Mouse (Mus musculus) forebrain, embryonic 12.5 days (tissue): ENCODE results near the gene R3hdm4. TPM values are rescaled to one million over a fixed set of nuclear protein-coding genes. Genes with fewer than 3 reads are reported as not detected.

Experiments
- ATAC-seq: fragments of 200-750 bp; cut with Nextera tagmentation; 2 replicates; pipeline ENCODE4 v1.8.0; 2017; ENCODE audit warnings: moderate TSS enrichment; ENCODE audit not compliant: low FRiP score
- H3K27ac ChIP-seq: fragments of 300-500 bp; sonication (generic); 2 replicates; pipeline ENCODE4 v1.5.1; 2016; ENCODE audit warnings: mild to moderate bottlenecking
- H3K27me3 ChIP-seq: fragments of 300-500 bp; sonication (generic); 2 replicates; pipeline ENCODE4 v1.6.1; 2016; ENCODE audit warnings: mild to moderate bottlenecking
- H3K36me3 ChIP-seq: fragments of 300-500 bp; sonication (generic); replicated peaks from 2 replicates; pipeline ENCODE4 v1.6.1; 2016; ENCODE audit warnings: mild to moderate bottlenecking
- H3K4me1 ChIP-seq: fragments of 300-500 bp; sonication (generic); 2 replicates; pipeline ENCODE4 v1.6.1; 2016
- H3K4me2 ChIP-seq: fragments of 300-500 bp; sonication (generic); 2 replicates; pipeline ENCODE4 v1.6.1; 2016; ENCODE audit warnings: mild to moderate bottlenecking, moderate library complexity
- H3K4me3 ChIP-seq: fragments of 300-500 bp; sonication (generic); replicated peaks from 2 replicates; pipeline ENCODE4 v1.5.1; 2016; ENCODE audit warnings: mild to moderate bottlenecking
- H3K9ac ChIP-seq: fragments of 300-500 bp; sonication (generic); 2 replicates; pipeline ENCODE4 v1.6.1; 2016; ENCODE audit warnings: mild to moderate bottlenecking
- H3K9me3 ChIP-seq: fragments of 300-500 bp; sonication (generic); 2 replicates; pipeline ENCODE4 v1.6.1; 2016
- WGBS: fragments of 180-500 bp; shearing (Covaris S2); methylation state at CpG from one replicate; pipeline ENCODE4 v1.1.7; 2016; 5-methylcytosine and 5-hydroxymethylcytosine counted together
- polyA plus RNA-seq: library from polyadenylated mRNA; unstranded; fragments of >200 nt; fragmentation: Nextera tagmentation; extraction: Ambion mirVana; gene quantifications from 2 replicates; pipeline ENCODE4 v1.2.1, GENCODE M21; 2016

Gene R3hdm4
- polyA plus RNA-seq, 1 experiment from 2014 or later = 162 TPM

GRCm38 (mm10) chr10:79936911-79937441, 16.0 kb upstream of the R3hdm4 start:
- no peak for ATAC-seq
- Histone ChIP-seq H3K4me2 (no peak overlapping the region), H3K4me3 (no peak overlapping the region)

GRCm38 (mm10) chr10:79936284-79936910, 15.4 kb upstream of the R3hdm4 start:
- Histone ChIP-seq H3K36me3 (peaks cover 32% of the 10 kb centered on the region), H3K4me2 (no peak overlapping the region), H3K9ac (no peak overlapping the region), H3K4me1 (peaks cover 37% of the 10 kb centered on the region), H3K27me3 (no peaks in the 10 kb centered on the region), H3K4me3 (no peak overlapping the region), H3K27ac (peak overlapping the region; percentile 31), H3K9me3 (no peaks in the 10 kb centered on the region)
- ATAC-seq = no peak
- WGBS = 80% methylated on average over 10 of the region's 10 CpGs

More at GRCm38 (mm10) chr10:79936911-79937441, 16.0 kb upstream of the R3hdm4 start:
- H3K27me3 ChIP-seq = no peaks in the 10 kb centered on the region
- H3K4me1 ChIP-seq = peaks cover 34% of the 10 kb centered on the region
- WGBS = 81% methylated on average over 27 of the region's 27 CpGs
- no peaks in the 10 kb centered on the region for H3K9me3 ChIP-seq
- H3K27ac ChIP-seq = peak overlapping the region; percentile 31; the same call in 1 of the 2 replicates
- H3K9ac ChIP-seq = no peak overlapping the region
- H3K36me3 ChIP-seq = peaks cover 32% of the 10 kb centered on the region

- no peak for ATAC-seq
- H3K4me2 ChIP-seq = no peak overlapping the region
- H3K9me3 ChIP-seq = no peaks in the 10 kb centered on the region
- no peak overlapping the region for H3K27ac ChIP-seq
- peaks cover 40% of the 10 kb centered on the region for H3K4me1 ChIP-seq
- H3K36me3 ChIP-seq = peaks cover 40% of the 10 kb centered on the region
- 88% methylated on average over 16 of the region's 16 CpGs for WGBS
- H3K9ac ChIP-seq = no peak overlapping the region
- no peak overlapping the region for H3K4me3 ChIP-seq
- H3K27me3 ChIP-seq = no peaks in the 10 kb centered on the region
Measured at GRCm38 (mm10) chr10:79934794-79935569, 14.0 kb upstream of the R3hdm4 start.

GRCm38 (mm10) chr10:79934272-79934721, 13.3 kb upstream of the R3hdm4 start:
- Histone ChIP-seq H3K27me3 (no peaks in the 10 kb centered on the region), H3K9me3 (no peaks in the 10 kb centered on the region), H3K36me3 (peaks cover 40% of the 10 kb centered on the region), H3K4me3 (no peak overlapping the region), H3K4me2 (no peak overlapping the region), H3K4me1 (peaks cover 47% of the 10 kb centered on the region), H3K27ac (no peak overlapping the region), H3K9ac (no peak overlapping the region)
- WGBS = 80% methylated on average over 13 of the region's 13 CpGs
- ATAC-seq = no peak; the same call in 1 of the 2 replicates

- Histone ChIP-seq H3K36me3 (peaks cover 40% of the 10 kb centered on the region), H3K27ac (0 out of 2 replicates have a peak overlapping the region, but pooled peaks have one; percentile 25), H3K4me1 (peaks cover 51% of the 10 kb centered on the region), H3K4me2 (no peak overlapping the region), H3K4me3 (no peak overlapping the region), H3K27me3 (no peaks in the 10 kb centered on the region), H3K9ac (no peak overlapping the region), H3K9me3 (no peaks in the 10 kb centered on the region)
- no peak for ATAC-seq
- WGBS = 35% methylated on average over 6 of the region's 6 CpGs
Measured at GRCm38 (mm10) chr10:79933861-79934260, 12.9 kb upstream of the R3hdm4 start.

DNA sequence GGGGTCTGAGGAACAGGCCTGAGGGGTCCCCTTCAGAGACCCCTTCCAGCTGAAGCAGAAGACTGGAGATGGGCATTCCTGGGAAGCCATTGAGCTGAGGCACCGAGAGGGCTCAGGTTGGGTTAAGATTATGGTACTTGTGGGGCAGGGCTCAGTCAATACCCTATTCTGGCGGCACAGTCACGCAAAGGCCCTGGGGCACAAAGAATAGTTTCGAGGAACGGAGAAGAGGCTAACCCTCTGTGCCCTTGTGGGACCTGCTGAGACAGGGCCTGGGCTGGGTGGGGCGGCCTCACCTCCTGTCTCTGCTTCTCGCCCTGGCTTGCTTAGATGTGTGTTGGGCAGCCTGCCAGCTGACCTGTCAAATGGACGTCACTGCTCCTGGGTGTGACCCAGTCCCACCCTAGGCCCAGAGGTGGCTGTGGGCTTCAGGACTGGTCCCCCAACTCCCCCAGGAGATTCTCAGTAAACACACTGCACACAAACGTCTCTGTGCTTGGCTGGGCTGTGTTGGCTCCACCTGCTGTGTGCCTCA, 12.2 kb upstream of the R3hdm4 start:
- no peak overlapping the region for H3K9ac ChIP-seq
- ATAC-seq = no peak
- WGBS = 76% methylated on average over 9 of the region's 9 CpGs
- H3K9me3 ChIP-seq = no peaks in the 10 kb centered on the region
- peak overlapping the region; percentile 4; the same call in 1 of the 2 replicates for H3K4me2 ChIP-seq
- no peak overlapping the region for H3K27ac ChIP-seq
- H3K4me3 ChIP-seq = no peak overlapping the region
- peaks cover 58% of the 10 kb centered on the region for H3K4me1 ChIP-seq
- peaks cover 40% of the 10 kb centered on the region for H3K36me3 ChIP-seq
- H3K27me3 ChIP-seq = no peaks in the 10 kb centered on the region

- H3K27me3 ChIP-seq = no peaks in the 10 kb centered on the region
- no peak overlapping the region for H3K9ac ChIP-seq
- H3K9me3 ChIP-seq = no peaks in the 10 kb centered on the region
- WGBS = 30% methylated on average over 8 of the region's 8 CpGs
- peaks cover 60% of the 10 kb centered on the region for H3K4me1 ChIP-seq
- H3K4me2 ChIP-seq = peak overlapping the region; percentile 4; the same call in 1 of the 2 replicates
- ATAC-seq = no peak
- peaks cover 40% of the 10 kb centered on the region for H3K36me3 ChIP-seq
- H3K27ac ChIP-seq = 0 out of 2 replicates have a peak overlapping the region, but pooled peaks have one; percentile 9
- no peak overlapping the region for H3K4me3 ChIP-seq
Measured at GRCm38 (mm10) chr10:79932736-79933135, 11.7 kb upstream of the R3hdm4 start.

- Histone ChIP-seq H3K9ac (no peak overlapping the region), H3K27me3 (no peaks in the 10 kb centered on the region), H3K4me3 (no peak overlapping the region), H3K4me1 (peaks cover 54% of the 10 kb centered on the region), H3K27ac (0 out of 2 replicates have a peak overlapping the region, but pooled peaks have one; percentile 9), H3K36me3 (peaks cover 40% of the 10 kb centered on the region), H3K9me3 (no peaks in the 10 kb centered on the region), H3K4me2 (no peak overlapping the region)
- ATAC-seq = no peak
- 86% methylated on average over 9 of the region's 9 CpGs for WGBS
Measured at GRCm38 (mm10) chr10:79931797-79932196, 10.8 kb upstream of the R3hdm4 start.

GRCm38 (mm10) chr10:79930826-79931186, 9.8 kb upstream of the R3hdm4 start:
- Histone ChIP-seq H3K36me3 (peaks cover 40% of the 10 kb centered on the region), H3K27ac (no peak overlapping the region), H3K27me3 (no peaks in the 10 kb centered on the region), H3K9ac (no peak overlapping the region), H3K9me3 (no peaks in the 10 kb centered on the region), H3K4me3 (no peak overlapping the region), H3K4me2 (no peak overlapping the region; the same call in 1 of the 2 replicates), H3K4me1 (peaks cover 57% of the 10 kb centered on the region)
- no peak for ATAC-seq
- 90% methylated on average over 16 of the region's 16 CpGs for WGBS

DNA sequence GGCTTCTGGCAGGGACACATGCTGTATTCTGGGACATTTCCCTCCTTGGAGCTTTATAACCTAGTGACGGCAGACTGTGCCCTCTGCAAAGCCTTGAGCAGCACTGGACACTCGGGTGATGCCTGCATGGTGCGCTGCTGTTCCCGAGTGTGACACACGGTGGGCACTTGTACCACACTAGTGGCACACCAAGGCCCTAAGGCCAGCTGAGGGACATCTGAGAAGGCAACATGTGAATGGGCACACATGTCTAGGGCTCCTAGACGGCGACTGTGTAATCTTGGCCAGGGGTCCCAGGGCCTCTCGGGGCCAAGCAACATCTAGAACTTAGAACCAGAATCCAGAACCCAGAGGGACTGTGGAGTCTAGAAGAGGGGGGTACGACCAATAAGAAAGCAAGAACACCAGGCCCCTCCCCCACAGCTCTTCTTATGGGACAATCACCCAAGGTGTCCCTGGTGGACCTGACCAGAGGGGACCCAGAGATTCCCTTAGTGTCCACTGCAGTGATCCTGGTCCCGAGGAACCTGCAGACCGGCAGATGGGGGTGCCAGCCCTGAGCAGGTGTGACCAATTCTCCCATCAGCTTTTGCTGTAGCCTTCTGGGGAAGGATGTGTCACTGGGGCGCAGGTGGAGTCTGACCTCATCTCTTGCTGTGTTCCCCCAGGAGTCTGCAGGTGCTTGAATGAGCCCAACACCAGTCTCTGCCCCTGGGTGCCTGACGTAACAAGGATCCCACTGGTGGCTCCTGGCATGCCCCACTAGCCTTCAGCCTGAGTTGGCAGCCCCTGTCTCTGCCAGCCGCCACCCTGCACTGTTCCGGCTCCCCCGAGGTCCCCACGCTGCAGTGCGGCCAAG, 9.2 kb upstream of the R3hdm4 start:
- WGBS = 90% methylated on average over 18 of the region's 18 CpGs
- Histone ChIP-seq H3K4me3 (no peak overlapping the region), H3K4me2 (no peak overlapping the region; the same call in 1 of the 2 replicates)

DNA sequence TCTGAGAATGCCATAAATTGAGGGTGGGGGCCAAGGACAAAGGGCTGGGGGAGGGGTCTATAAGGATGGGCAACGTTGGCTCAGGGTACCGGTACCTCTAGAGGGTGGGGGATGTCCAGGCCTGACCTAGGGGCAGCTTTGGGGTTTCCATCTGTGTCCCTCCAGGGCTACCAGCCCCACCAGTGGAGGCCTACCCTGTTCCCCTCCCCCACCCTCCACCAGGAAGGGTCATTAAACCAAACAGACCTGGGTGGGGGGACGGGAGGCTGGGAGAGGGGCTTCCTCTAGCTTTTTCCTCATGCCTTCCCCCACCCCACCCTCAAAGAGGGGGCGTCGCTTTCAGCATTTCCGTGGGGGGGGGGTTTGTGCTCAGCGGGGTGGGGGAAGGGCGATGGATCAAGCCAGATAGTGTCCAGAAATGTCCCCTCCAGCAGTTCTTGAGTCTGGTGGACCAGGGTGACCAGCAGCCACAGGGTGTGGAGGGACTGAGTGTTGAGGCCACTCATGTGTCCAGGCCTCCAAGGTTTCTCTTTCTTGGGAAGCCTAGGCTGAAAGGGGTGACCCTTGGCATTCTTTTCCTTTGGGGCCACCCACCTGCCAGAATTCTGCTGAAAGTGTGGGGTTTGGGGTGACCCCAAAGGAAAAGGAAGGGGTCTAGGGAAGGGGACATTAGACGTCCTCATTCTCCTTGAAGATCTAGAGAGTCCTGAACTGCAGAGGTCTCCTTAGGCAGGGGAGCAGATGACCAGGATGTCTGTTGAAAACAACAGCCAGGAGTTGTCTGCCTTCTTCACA, 8.1 kb upstream of the R3hdm4 start:
- peaks cover 3% of the 10 kb centered on the region for H3K27me3 ChIP-seq
- H3K27ac ChIP-seq = peak overlapping the region; percentile 92; the same call in 1 of the 2 replicates
- peaks cover 59% of the 10 kb centered on the region for H3K4me1 ChIP-seq
- peaks cover 36% of the 10 kb centered on the region for H3K36me3 ChIP-seq
- H3K9ac ChIP-seq = peak overlapping the region; percentile 87
- no peak for ATAC-seq
- peak overlapping the region; percentile 90 for H3K4me3 ChIP-seq
- H3K4me2 ChIP-seq = peak overlapping the region; percentile 89
- H3K9me3 ChIP-seq = no peaks in the 10 kb centered on the region
- 25% methylated on average over 9 of the region's 9 CpGs for WGBS

More for the DNA sequence above, 9.2 kb upstream of the R3hdm4 start:
- H3K4me1 ChIP-seq = peaks cover 62% of the 10 kb centered on the region
- 0 out of 2 replicates have a peak overlapping the region, but pooled peaks have one; percentile 92 for H3K27ac ChIP-seq
- H3K36me3 ChIP-seq = peaks cover 39% of the 10 kb centered on the region
- no peaks in the 10 kb centered on the region for H3K9me3 ChIP-seq
- H3K27me3 ChIP-seq = no peaks in the 10 kb centered on the region
- no peak overlapping the region for H3K9ac ChIP-seq
- ATAC-seq = no peak
